Mouse (Mus musculus): Measurements from ENCODE around the gene Ccdc83. TPM values are rescaled to one million over a fixed set of nuclear protein-coding genes. Genes with fewer than 3 reads are reported as not detected.

The Ccdc83 gene
- polyA plus RNA-seq, 1 experiment from 2014 or later, result not detected

GRCm38 (mm10) chr7:90201877-90202465, 63.6 kb downstream of the Ccdc83 start:
- peaks cover 23% of the 10 kb centered on the region for H3K36me3 ChIP-seq
- H3K27me3 ChIP-seq, result no peaks in the 10 kb centered on the region
- H3K27ac ChIP-seq (replicated peaks), result no peak overlapping the region
- no peak overlapping the region for H3K4me2 ChIP-seq
- no peaks in the 10 kb centered on the region; the same call in 1 of the 2 replicates for H3K4me1 ChIP-seq (replicated peaks)
- ATAC-seq (ENCODE audit: low read depth), result no peak
- H3K4me3 ChIP-seq, result no peak overlapping the region
- H3K9ac ChIP-seq, result no peak overlapping the region
- no peaks in the 10 kb centered on the region for H3K9me3 ChIP-seq
- WGBS, result 73% methylated on average over 2 of the region's 2 CpGs

DNA sequence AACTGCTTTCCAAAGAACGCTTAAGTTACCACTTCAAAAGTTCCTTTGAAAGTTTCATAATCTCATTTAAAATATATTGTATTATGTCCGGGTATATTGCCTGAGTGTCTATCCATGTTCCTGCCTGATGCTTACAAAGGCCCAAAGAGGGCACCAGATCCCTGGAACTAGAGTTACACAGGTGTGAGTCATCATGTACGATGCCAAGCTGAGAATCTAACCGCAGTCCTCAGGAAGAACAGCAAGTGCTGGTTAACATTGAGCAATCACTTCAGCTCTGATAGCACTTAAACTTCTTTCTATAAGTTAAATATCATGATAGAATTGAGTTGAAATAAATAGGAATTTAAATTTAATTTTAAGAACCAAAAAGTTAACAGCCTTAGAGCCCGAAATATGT, 65.3 kb downstream of the Ccdc83 start:
- no peaks in the 10 kb centered on the region for H3K9me3 ChIP-seq
- H3K4me2 ChIP-seq, result no peak overlapping the region
- H3K4me1 ChIP-seq (replicated peaks), result no peaks in the 10 kb centered on the region
- H3K27ac ChIP-seq (replicated peaks), result no peak overlapping the region
- no peak for ATAC-seq (ENCODE audit: low read depth)
- H3K27me3 ChIP-seq, result no peaks in the 10 kb centered on the region
- H3K36me3 ChIP-seq, result peaks cover 25% of the 10 kb centered on the region
- no peak overlapping the region for H3K9ac ChIP-seq
- no peak overlapping the region for H3K4me3 ChIP-seq
- WGBS, result 91% methylated on average over 5 of the region's 5 CpGs

- 97% methylated on average over 1 of the region's 1 CpGs for WGBS
- Histone ChIP-seq H3K9me3 (no peaks in the 10 kb centered on the region), H3K4me2 (no peak overlapping the region), H3K9ac (no peak overlapping the region), H3K36me3 (peaks cover 33% of the 10 kb centered on the region), H3K27me3 (no peaks in the 10 kb centered on the region), H3K4me3 (no peak overlapping the region), H3K4me1 (replicated peaks) (no peaks in the 10 kb centered on the region), H3K27ac (replicated peaks) (no peak overlapping the region)
- ATAC-seq (ENCODE audit: low read depth), result no peak
Observed at GRCm38 (mm10) chr7:90180635-90181034, 84.9 kb downstream of the Ccdc83 start.

GRCm38 (mm10) chr7:90175576-90175975, 90.0 kb downstream of the Ccdc83 start:
- 89% methylated on average over 2 of the region's 2 CpGs for WGBS
- no peak overlapping the region for H3K4me2 ChIP-seq
- H3K4me3 ChIP-seq, result no peak overlapping the region
- no peak for ATAC-seq (ENCODE audit: low read depth)
- no peak overlapping the region for H3K9ac ChIP-seq
- H3K4me1 ChIP-seq (replicated peaks), result no peaks in the 10 kb centered on the region
- H3K27ac ChIP-seq (replicated peaks), result no peak overlapping the region
- H3K27me3 ChIP-seq, result no peaks in the 10 kb centered on the region
- H3K9me3 ChIP-seq, result no peaks in the 10 kb centered on the region
- peaks cover 43% of the 10 kb centered on the region for H3K36me3 ChIP-seq

Other genes starting within 250 kb of the Ccdc83 start
- gene Picalm, start 135.6 kb downstream of the Ccdc83 start, polyA plus RNA-seq (2015; fragmentation: Nextera tagmentation; extraction: Ambion mirVana), result 39.0 and 39.5 TPM in 2 replicates
- 6.1 and 9.1 TPM in 2 replicates for gene Sytl2, start 36.5 kb upstream of the Ccdc83 start, polyA plus RNA-seq (2015; fragmentation: Nextera tagmentation; extraction: Ambion mirVana)
- gene Ccdc89, start 160.8 kb upstream of the Ccdc83 start, polyA plus RNA-seq (2015; fragmentation: Nextera tagmentation; extraction: Ambion mirVana), result 1.6 and 1.7 TPM in 2 replicates
- gene Crebzf, start 177.0 kb upstream of the Ccdc83 start, polyA plus RNA-seq (2015; fragmentation: Nextera tagmentation; extraction: Ambion mirVana), result 38.8 and 41.2 TPM in 2 replicates
- 131 and 141 TPM in 2 replicates for gene Tmem126a, start 191.5 kb upstream of the Ccdc83 start, polyA plus RNA-seq (2015; fragmentation: Nextera tagmentation; extraction: Ambion mirVana)
- gene Tmem126b, start 210.2 kb upstream of the Ccdc83 start, polyA plus RNA-seq (2015; fragmentation: Nextera tagmentation; extraction: Ambion mirVana), result 45.3 and 46.4 TPM in 2 replicates
- gene Dlg2, start 210.9 kb upstream of the Ccdc83 start, polyA plus RNA-seq (2015; fragmentation: Nextera tagmentation; extraction: Ambion mirVana), result 13.9 and 18.3 TPM in 2 replicates